Mouse (Mus musculus) MEL (cell line): ENCODE results near the gene Gm26602. TPM values are rescaled to one million over a fixed set of nuclear protein-coding genes. Genes with fewer than 3 reads are reported as not detected.

Experiments
- DNase-seq: peaks from one replicate; pipeline ENCODE4 v3.0.0; 2011; ENCODE audit warnings: low read depth, low spot score
- H3K27ac ChIP-seq: 2 replicates; pipeline ENCODE4 v1.5.1; 2012; ENCODE audit warnings: low read depth, mild to moderate bottlenecking, control low read depth, low read length, moderate library complexity; ENCODE audit not compliant: control insufficient read depth
- H3K27me3 ChIP-seq, 2 experiments: fragments of 150-350 bp in 1 of 2; sonication (generic) in 1 of 2; 2 replicates each; pipeline ENCODE4 v1.6.1; 2012; ENCODE audit warnings: low read length in 2 of 2, mild to moderate bottlenecking in 2 of 2, improper control_type of control experiment in 1 of 2, moderate library complexity in 1 of 2; ENCODE audit not compliant: insufficient read depth in 2 of 2, control insufficient read depth in 1 of 2
- H3K36me3 ChIP-seq, 2 experiments: 2 replicates each; pipeline ENCODE4 v1.6.1; 2012 to 2014; ENCODE audit warnings: low read length in 2 of 2, improper control_type of control experiment in 1 of 2, inconsistent platforms in 1 of 2, mild to moderate bottlenecking in 1 of 2; ENCODE audit not compliant: insufficient read depth in 2 of 2, control insufficient read depth in 1 of 2
- H3K4me1 ChIP-seq, 2 experiments: fragments of 150-350 bp in 1 of 2; sonication (generic) in 1 of 2; 2 replicates each; pipeline ENCODE4 v1.6.1; 2012; ENCODE audit warnings: low read length in 2 of 2, improper control_type of control experiment in 1 of 2, mild to moderate bottlenecking in 1 of 2; ENCODE audit not compliant: insufficient read depth in 2 of 2, control insufficient read depth in 1 of 2
- H3K4me3 ChIP-seq, 2 experiments: fragments of 150-350 bp in 1 of 2; sonication (generic) in 1 of 2; 2 replicates each; pipeline ENCODE4 v1.5.1; 2012; ENCODE audit warnings: low read depth in 2 of 2, low read length in 2 of 2, mild to moderate bottlenecking in 2 of 2, moderate library complexity in 2 of 2, control low read depth in 1 of 2, improper control_type of control experiment in 1 of 2; ENCODE audit not compliant: control insufficient read depth in 1 of 2, insufficient read depth in 1 of 2
- H3K79me2 ChIP-seq: 2 replicates; pipeline ENCODE4 v1.6.1; 2012; ENCODE audit warnings: mild to moderate bottlenecking, low read length, moderate library complexity; ENCODE audit not compliant: control insufficient read depth, poor library complexity, insufficient read depth
- H3K9ac ChIP-seq: 2 replicates; pipeline ENCODE4 v1.6.1; 2012; ENCODE audit warnings: low read depth, mild to moderate bottlenecking, control low read depth, low read length, moderate library complexity; ENCODE audit not compliant: control insufficient read depth, poor library complexity, severe bottlenecking
- H3K9me3 ChIP-seq: fragments of 150-350 bp; sonication (generic); replicated peaks from 2 replicates; pipeline ENCODE4 v1.6.1; 2012; ENCODE audit warnings: mild to moderate bottlenecking, low read length, improper control_type of control experiment, moderate library complexity; ENCODE audit not compliant: insufficient read depth
- BHLHE40 ChIP-seq: IDR thresholded peaks from 2 replicates; pipeline ENCODE4 v1.6.1; 2012; ENCODE audit warnings: low read depth, mild to moderate bottlenecking, inconsistent platforms, low read length, improper control_type of control experiment, borderline replicate concordance
- CHD1 ChIP-seq: IDR thresholded peaks from 2 replicates; pipeline ENCODE4 v1.6.1; 2012; ENCODE audit warnings: low read depth, mild to moderate bottlenecking, inconsistent platforms, low read length, improper control_type of control experiment
- CHD2 ChIP-seq: IDR thresholded peaks from 2 replicates; pipeline ENCODE4 v1.6.1; 2011; ENCODE audit warnings: low read length, improper control_type of control experiment
- E2F4 ChIP-seq: IDR thresholded peaks from 2 replicates; pipeline ENCODE4 v1.6.1; 2011; ENCODE audit warnings: low read depth, low read length, improper control_type of control experiment, borderline replicate concordance
- ELF1 ChIP-seq: IDR thresholded peaks from 2 replicates; pipeline ENCODE4 v1.6.1; 2014; ENCODE audit warnings: low read depth, mild to moderate bottlenecking, inconsistent platforms, low read length, improper control_type of control experiment, moderate library complexity
- ETS1 ChIP-seq: IDR thresholded peaks from 2 replicates; pipeline ENCODE4 v1.6.1; 2012; ENCODE audit warnings: low read depth, mild to moderate bottlenecking, inconsistent platforms, low read length, improper control_type of control experiment, moderate library complexity
- GABPA ChIP-seq: IDR thresholded peaks from 2 replicates; pipeline ENCODE4 v1.6.1; 2012; ENCODE audit warnings: low read depth, mild to moderate bottlenecking, inconsistent platforms, low read length, improper control_type of control experiment, moderate library complexity
- HCFC1 ChIP-seq: IDR thresholded peaks from 2 replicates; pipeline ENCODE4 v1.6.1; 2012; ENCODE audit warnings: low read depth, mild to moderate bottlenecking, inconsistent platforms, low read length, improper control_type of control experiment, moderate library complexity
- JUND ChIP-seq: IDR thresholded peaks from 2 replicates; pipeline ENCODE4 v1.6.1; 2011; ENCODE audit warnings: low read depth, mild to moderate bottlenecking, improper control_type of control experiment, low read length
- MAFK ChIP-seq: IDR thresholded peaks from 2 replicates; pipeline ENCODE4 v1.6.1; 2011; ENCODE audit warnings: low read depth, mild to moderate bottlenecking, low read length, improper control_type of control experiment, borderline replicate concordance
- MAX ChIP-seq: IDR thresholded peaks from 2 replicates; pipeline ENCODE4 v1.6.1; 2011; ENCODE audit warnings: low read length, improper control_type of control experiment
- MAZ ChIP-seq: IDR thresholded peaks from 2 replicates; pipeline ENCODE4 v1.6.1; 2012; ENCODE audit warnings: low read depth, mild to moderate bottlenecking, inconsistent platforms, low read length, improper control_type of control experiment
- MYC ChIP-seq: IDR thresholded peaks from 2 replicates; pipeline ENCODE4 v1.6.1; 2011; ENCODE audit warnings: low read depth, mild to moderate bottlenecking, low read length, improper control_type of control experiment, moderate library complexity
- NELFE ChIP-seq: IDR thresholded peaks from 2 replicates; pipeline ENCODE4 v1.6.1; 2011; ENCODE audit warnings: low read depth, low read length, improper control_type of control experiment
- NRF1 ChIP-seq: IDR thresholded peaks from 2 replicates; pipeline ENCODE4 v1.6.1; 2014; ENCODE audit warnings: low read depth, mild to moderate bottlenecking, inconsistent platforms, low read length, improper control_type of control experiment, moderate library complexity; ENCODE audit not compliant: poor library complexity, insufficient read depth, severe bottlenecking
- POLR2A ChIP-seq, 2 experiments: IDR thresholded peaks; 2 replicates each; pipeline ENCODE4 v1.6.1; 2011 to 2012; ENCODE audit warnings: low read length in 2 of 2, mild to moderate bottlenecking in 2 of 2, control low read depth in 1 of 2, improper control_type of control experiment in 1 of 2, low read depth in 1 of 2, moderate library complexity in 1 of 2; ENCODE audit not compliant: control insufficient read depth in 1 of 2, insufficient read depth in 1 of 2, poor library complexity in 1 of 2
- POLR2AphosphoS2 ChIP-seq: IDR thresholded peaks from 2 replicates; pipeline ENCODE4 v1.6.1; 2011; ENCODE audit warnings: low read length, improper control_type of control experiment
- POLR2AphosphoS5 ChIP-seq: IDR thresholded peaks from 2 replicates; pipeline ENCODE4 v1.6.1; 2012; ENCODE audit warnings: low read depth, borderline replicate concordance, mild to moderate bottlenecking, inconsistent platforms, low read length, moderate library complexity, mixed read lengths
- RAD21 ChIP-seq: IDR thresholded peaks from 2 replicates; pipeline ENCODE4 v1.6.1; 2011; ENCODE audit warnings: mild to moderate bottlenecking, low read depth, low read length, improper control_type of control experiment
- RCOR1 ChIP-seq: IDR thresholded peaks from 2 replicates; pipeline ENCODE4 v1.6.1; 2012; ENCODE audit warnings: low read depth, mild to moderate bottlenecking, inconsistent platforms, low read length, improper control_type of control experiment
- SIN3A ChIP-seq: IDR thresholded peaks from 2 replicates; pipeline ENCODE4 v1.6.1; 2012; ENCODE audit warnings: low read length, improper control_type of control experiment, inconsistent platforms
- TBP ChIP-seq: IDR thresholded peaks from 2 replicates; pipeline ENCODE4 v1.8.0; 2011; ENCODE audit warnings: low read depth, low read length, improper control_type of control experiment
- TCF12 ChIP-seq: IDR thresholded peaks from 2 replicates; pipeline ENCODE4 v1.6.1; 2014; ENCODE audit warnings: low read depth, mild to moderate bottlenecking, inconsistent platforms, low read length, improper control_type of control experiment, moderate library complexity
- UBTF ChIP-seq: IDR thresholded peaks from 2 replicates; pipeline ENCODE4 v1.6.1; 2012; ENCODE audit warnings: low read depth, mild to moderate bottlenecking, inconsistent platforms, low read length, improper control_type of control experiment, moderate library complexity, borderline replicate concordance; ENCODE audit not compliant: insufficient read depth
- USF1 ChIP-seq: IDR thresholded peaks from 2 replicates; pipeline ENCODE4 v1.6.1; 2014; ENCODE audit warnings: low read depth, mild to moderate bottlenecking, inconsistent platforms, low read length, improper control_type of control experiment, moderate library complexity
- USF2 ChIP-seq, 2 experiments: IDR thresholded peaks; 2 replicates each; pipeline ENCODE4 v1.6.1; 2011 to 2012; ENCODE audit warnings: improper control_type of control experiment in 2 of 2, low read length in 2 of 2, borderline replicate concordance in 1 of 2, inconsistent platforms in 1 of 2, low read depth in 1 of 2, mild to moderate bottlenecking in 1 of 2; ENCODE audit not compliant: insufficient read depth in 1 of 2
- ZC3H11A ChIP-seq: IDR thresholded peaks from 2 replicates; pipeline ENCODE4 v1.6.1; 2012; ENCODE audit warnings: low read depth, mild to moderate bottlenecking, inconsistent platforms, low read length, improper control_type of control experiment
- ZKSCAN1 ChIP-seq: IDR thresholded peaks from 2 replicates; pipeline ENCODE4 v1.6.1; 2012; ENCODE audit warnings: low read depth, mild to moderate bottlenecking, inconsistent platforms, low read length, improper control_type of control experiment, moderate library complexity
- ZMIZ1 ChIP-seq: IDR thresholded peaks from 2 replicates; pipeline ENCODE4 v1.6.1; 2012; ENCODE audit warnings: low read depth, mild to moderate bottlenecking, inconsistent platforms, low read length, improper control_type of control experiment, moderate library complexity
- ZNF384 ChIP-seq: IDR thresholded peaks from 2 replicates; pipeline ENCODE4 v1.6.1; 2012; ENCODE audit warnings: low read depth, mild to moderate bottlenecking, inconsistent platforms, low read length, improper control_type of control experiment
- polyA plus RNA-seq, 2 experiments: library from polyadenylated mRNA; stranded (reverse) in 1 of 2; unstranded in 1 of 2; fragments of >175 nt in 1 of 2; fragments of >200 nt in 1 of 2; gene quantifications; 2 replicates each; pipeline versions ENCODE4 v1.2.1 to v1.2.4; 2012; ENCODE audit warnings: low replicate concordance in 2 of 2, low read depth in 1 of 2; ENCODE audit not compliant: insufficient read length in 2 of 2, insufficient read depth in 1 of 2, missing spikeins in 1 of 2
- total RNA-seq: library from RNA; depleted of rRNA; stranded (reverse); fragments of 300-350 nt; gene quantifications from 2 replicates; pipeline ENCODE4 v1.2.3, GENCODE M21; 2012

Gene Gm26602
- total and polyA plus RNA-seq, 3 experiments, result 4.5 to 10.2 TPM; not detected in 1

DNA sequence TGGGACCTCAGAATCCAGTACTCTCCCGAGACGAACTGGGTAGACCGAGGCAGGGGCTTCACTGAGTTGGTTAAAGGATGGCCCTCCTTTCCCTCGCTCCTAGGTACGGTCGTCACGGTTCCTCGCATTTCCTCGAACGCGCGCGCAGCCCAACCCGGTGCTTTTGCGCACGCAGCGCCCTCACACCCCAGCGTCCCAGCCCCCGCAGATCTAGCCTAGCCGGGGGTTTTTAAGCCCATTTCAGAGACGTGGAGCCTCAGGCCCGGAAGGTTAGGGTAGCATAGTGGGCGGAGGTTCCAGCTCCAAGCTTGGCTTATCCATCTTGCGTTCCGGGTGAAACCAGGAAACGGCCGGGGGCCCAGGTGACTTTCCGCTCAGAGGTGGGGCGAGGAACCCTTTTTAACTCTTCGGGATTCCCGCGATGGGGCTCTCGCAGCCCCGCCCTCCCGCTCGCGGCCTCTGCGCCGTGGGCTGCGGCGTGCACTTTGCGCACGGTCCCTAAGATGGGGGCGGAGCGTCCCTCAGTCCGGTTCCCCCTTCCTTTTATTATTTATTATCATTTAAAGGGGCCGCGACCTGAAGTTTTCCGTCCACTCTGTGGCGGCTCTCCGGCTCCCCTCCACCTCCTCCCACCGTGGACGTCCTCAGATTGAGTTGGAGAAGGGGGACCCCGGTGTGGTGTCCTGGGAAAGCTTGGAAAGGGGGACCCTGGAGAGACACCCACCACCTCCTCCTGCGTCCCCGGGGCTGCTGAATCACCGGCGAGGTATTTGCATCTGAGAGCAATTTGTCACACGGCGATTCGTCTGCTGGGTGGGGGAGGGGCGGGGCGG, 16.1 kb downstream of the Gm26602 start, which contains the start of gene Arid3a (continued):
- TF ChIP-seq ELF1, result peak; percentile 87
- no peak for TF ChIP-seq CHD2
- TF ChIP-seq ZMIZ1, result 0 out of 2 replicates have a peak, but pooled peaks have one; percentile 35
- TF ChIP-seq POLR2AphosphoS5, result no peak
- peak; percentile 99 for TF ChIP-seq SIN3A
- no peak for TF ChIP-seq BHLHE40
- peak; percentile 44 to 66; a peak in 2 of 4 replicates for TF ChIP-seq POLR2A (IDR thresholded peaks at IDR 0.05; ENCODE audit: control insufficient read depth in 1 of 2, insufficient read depth in 1 of 2, low read depth in 1 of 2, low read length in 2 of 2, poor library complexity in 1 of 2)
- TF ChIP-seq MAZ, result peak; percentile 97
- TF ChIP-seq ZC3H11A, result no peak
- TF ChIP-seq MAX, result peak; percentile 56
- peak; percentile 42; the same call in 1 of the 2 replicates for TF ChIP-seq UBTF

DNA sequence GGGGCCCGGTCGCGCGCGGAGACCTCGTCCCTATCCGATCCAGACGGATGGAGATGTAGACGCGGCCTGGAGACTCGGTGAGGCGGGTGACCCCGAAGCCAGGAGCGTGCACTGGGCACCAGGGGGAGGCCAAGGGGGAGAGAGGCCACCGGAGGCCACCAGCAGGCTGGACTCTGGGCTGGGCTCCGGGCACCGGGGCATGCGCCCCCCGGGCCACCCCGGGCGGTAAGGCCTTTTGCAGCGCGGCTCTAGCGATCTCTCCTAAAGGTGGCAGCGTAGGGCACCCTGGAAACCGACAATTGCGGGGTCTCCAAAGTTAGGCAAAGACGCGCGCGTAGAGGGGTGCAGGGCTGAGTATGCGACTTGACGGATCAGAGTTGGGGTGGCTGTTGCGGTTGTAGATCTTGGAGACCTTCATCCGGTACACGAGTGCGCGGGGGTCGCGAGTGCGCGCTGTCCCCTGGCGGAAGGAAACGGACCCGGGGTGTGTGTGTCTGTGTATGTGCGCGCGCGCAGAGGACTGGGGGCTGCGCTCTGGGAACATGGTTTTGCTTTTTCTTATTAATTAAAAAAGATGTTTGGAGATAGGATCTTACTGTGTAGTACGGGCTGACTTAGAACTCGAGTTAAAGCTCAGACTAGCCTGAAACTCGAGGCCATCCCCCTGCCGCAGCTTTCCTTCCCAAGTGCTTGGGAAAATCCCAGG, 16.8 kb downstream of the Gm26602 start:
- Histone ChIP-seq H3K36me3 (no peaks in the 10 kb centered on the region; a peak in 1 of 4 replicates), H3K79me2 (peaks cover 9% of the 10 kb centered on the region), H3K4me3 (peak overlapping the region; percentile 79 to 90), H3K27ac (peak overlapping the region; percentile 68), H3K4me1 (peaks cover 0 to 6% of the 10 kb centered on the region in 2 experiments; a peak in 1 of 4 replicates), H3K27me3 (no peaks in the 10 kb centered on the region), H3K9me3 (no peaks in the 10 kb centered on the region), H3K9ac (peak overlapping the region; percentile 93)
- DNase-seq, result peak; percentile 80
- TF ChIP-seq E2F4 (no peak), ELF1 (no peak), POLR2A (IDR thresholded peaks at IDR 0.05; ENCODE audit: control insufficient read depth in 1 of 2, insufficient read depth in 1 of 2, low read depth in 1 of 2, low read length in 2 of 2, poor library complexity in 1 of 2) (peak in 1 of 2 experiments; percentile 18; a peak in 1 of 4 replicates), USF2 (IDR thresholded peaks at IDR 0.05; ENCODE audit: borderline replicate concordance in 1 of 2, insufficient read depth in 1 of 2, low read depth in 1 of 2, low read length in 2 of 2) (no peak), TCF12 (no peak), BHLHE40 (no peak), ZKSCAN1 (no peak), NELFE (peak; percentile 33), CHD1 (no peak), POLR2AphosphoS5 (no peak), MAFK (no peak), RCOR1 (no peak), ZNF384 (no peak), ETS1 (0 out of 2 replicates have a peak, but pooled peaks have one; percentile 14), JUND (no peak), MAX (no peak), USF1 (no peak), MYC (no peak), TBP (no peak), NRF1 (peak; percentile 55), GABPA (no peak), POLR2AphosphoS2 (no peak), SIN3A (0 out of 2 replicates have a peak, but pooled peaks have one; percentile 49), RAD21 (no peak), HCFC1 (0 out of 2 replicates have a peak, but pooled peaks have one; percentile 17), ZC3H11A (no peak)
